Mouse (Mus musculus) cerebellum, adult 9-11 months (tissue): ENCODE results near the gene C2cd6.
A peak's percentile ranks its signal among the peaks of the same experiment; 100 is the strongest.

Source experiments
- DNase-seq: peaks from one replicate; pipeline ENCODE4 v3.0.0; 2022

Gene C2cd6

DNA sequence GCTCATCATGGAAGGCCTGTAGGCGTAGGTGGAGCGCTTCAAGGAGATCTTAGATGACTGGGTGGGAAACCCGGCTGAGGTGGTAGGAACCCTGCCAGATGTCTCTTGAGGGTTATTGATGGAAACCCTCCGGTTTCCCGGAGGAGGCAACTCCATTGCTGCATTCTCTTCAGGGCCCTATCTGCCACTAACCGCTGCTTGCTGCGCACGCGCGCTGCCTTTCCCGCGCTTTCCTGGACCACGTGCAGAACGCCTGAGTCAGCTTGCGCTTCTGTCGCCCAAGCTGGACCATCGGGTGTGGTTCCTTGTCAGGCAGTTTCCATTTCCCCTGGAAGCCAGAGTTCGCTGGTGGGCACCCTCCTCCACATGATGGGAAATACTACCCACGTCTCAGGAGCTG lies at the start of gene C2cd6:
Gene C2cd6, minus strand, starts transcription at position 196 of the 400 bp plus-strand sequence.
- DNase-seq = no peak

DNA sequence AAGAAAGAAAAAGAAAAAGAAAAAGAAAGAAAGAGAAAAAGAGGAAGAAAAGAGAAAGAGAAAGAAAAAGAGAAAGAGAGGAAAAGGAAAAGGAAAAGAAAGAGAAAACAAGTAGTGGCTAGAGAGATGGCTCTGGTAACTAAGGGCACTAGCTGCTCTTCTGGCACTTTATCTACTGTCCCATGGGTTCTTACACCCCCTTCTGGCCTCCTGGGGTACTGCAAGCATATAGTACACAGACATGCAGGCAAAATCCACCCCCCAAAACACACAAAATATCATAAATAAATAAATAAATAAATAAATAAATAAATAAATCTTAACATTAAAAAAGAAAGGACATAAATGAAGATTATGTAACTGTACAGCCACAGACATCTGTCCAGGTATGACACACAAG lies 48.1 kb upstream of the C2cd6 start:
- DNase-seq = peak; percentile 28

DNA sequence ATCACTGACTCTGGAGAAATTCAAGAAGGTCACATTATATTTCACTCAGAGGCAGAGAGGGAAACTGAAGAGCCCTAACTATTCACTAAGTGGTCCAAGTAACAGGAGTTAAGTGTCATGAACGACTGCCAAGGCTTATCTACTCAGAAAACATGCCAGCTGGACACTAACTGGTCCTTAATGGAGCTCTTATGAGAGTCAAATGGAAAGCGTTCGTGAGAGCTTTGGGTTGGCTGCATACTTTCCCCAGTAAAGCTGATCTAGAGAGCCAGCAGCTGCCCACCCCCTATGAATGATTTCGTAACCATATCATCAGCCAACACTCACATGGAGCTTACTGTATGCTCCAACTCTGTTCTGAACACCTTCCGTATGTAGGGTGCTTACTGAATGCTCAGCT lies 39.7 kb upstream of the C2cd6 start:
- DNase-seq = no peak

DNA sequence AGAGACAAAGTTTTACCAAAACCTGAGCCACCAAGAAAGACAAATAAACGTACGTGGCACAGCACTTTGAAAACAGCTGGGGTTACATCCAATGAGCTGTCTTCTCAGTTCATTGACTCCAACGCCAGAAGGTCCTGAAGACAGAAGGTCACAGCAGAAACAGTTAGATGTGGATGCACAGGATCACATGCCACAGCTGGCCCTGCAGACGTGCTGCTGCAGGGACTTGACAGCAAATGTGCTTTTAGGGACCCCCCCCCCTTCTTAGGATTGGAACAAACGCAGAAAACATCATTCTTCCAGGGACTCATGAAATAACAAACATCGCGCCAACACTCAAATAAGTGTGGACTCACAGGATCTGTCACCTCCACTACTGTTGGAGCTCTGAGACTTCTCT lies 34.2 kb upstream of the C2cd6 start:
- no peak for DNase-seq

DNA sequence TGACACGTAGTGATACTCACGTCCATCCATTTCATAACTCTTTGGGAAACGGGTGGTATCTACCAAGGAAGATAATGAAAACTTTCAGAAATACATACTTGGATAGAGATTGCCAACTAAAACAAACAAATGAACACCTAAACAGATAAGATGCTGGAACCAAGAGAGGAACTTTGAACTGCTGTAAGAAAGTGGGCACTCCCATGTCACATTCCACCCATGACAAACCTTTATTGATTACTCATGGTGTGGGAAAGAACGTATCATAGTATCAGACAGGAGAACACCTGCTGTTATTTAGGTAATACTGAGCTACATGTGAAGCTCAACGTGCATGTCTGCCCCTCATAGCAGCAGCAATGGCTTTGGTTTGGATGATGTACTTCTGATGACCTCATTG lies 30.9 kb upstream of the C2cd6 start:
- DNase-seq = no peak

DNA sequence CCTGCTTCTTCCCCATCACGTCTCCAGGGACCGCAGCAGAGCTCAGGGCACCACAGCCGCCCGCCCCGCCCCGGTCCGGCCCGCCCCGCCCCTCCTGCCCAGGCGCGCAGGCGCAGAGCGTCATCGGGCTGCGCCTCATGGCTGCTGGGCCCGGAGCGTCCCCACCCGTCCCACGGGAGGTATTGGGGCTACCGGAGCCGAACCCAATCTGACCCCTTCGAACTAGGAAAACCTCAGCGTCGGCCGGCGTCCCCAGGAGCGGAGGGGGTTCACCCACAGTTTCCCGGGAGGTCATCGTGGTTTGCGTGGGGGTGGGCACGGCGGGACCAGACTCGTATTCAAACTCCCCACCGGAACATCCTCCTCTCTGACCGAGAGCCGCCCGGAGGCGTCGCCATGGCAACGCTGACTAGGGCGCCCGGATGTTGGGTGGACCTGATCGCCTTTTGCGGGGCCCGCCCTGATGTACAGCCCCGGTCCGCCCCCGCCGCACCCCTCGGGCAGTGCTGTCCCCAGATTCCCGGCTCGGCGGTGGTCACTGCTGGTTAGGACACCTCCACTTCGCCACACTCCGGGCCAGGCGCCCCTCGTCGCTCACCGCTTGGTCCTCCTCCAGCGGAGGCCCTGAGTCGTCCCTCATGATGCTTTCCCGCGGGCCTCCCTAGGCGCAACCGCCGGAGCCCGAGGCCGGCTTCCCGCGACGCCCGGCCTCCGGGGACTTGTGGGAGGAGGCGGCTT lies 25.2 kb upstream of the C2cd6 start, which contains the start of gene Tmem237:
Gene Tmem237, minus strand, starts transcription at position 689 of the 738 bp plus-strand sequence.
- peak; percentile 94 for DNase-seq

DNA sequence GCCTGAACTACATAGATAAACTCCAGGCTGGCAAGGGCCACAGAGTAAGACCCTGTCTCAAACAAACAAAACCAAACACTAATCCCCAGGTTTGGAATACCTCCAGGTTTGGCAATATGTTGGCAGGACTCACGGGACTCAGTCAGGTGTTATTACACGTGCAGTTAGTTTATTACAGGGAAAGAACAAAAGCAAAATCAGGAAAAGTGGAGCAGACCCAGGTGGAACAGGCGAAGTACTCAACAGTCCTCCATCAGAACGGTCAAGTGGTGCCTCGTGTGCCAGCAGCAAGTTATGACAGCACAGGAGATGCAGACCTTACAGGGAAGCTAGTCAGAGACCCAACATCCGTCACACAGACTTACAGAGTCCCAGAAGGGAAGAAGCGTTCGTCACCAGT lies 15.8 kb upstream of the C2cd6 start:
- DNase-seq = no peak

DNA sequence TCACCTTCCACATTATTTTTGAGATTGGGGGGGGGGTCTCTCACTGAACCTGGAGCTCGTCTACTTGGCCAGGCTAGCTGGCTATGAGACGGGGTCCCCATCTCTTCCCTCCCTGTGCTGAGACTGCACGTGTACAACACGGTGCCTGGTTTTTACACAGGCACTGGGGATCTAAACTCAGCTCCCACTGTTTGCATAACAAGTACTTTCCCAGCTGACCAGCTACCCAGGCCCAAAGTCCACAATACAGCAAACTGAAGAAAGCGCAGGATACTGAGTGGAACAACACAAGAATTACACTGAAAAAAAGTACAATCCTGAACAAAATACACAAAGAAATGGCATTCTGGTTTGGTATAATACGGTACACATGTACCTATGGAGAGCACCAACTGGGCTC lies 7.4 kb upstream of the C2cd6 start:
- no peak for DNase-seq

DNA sequence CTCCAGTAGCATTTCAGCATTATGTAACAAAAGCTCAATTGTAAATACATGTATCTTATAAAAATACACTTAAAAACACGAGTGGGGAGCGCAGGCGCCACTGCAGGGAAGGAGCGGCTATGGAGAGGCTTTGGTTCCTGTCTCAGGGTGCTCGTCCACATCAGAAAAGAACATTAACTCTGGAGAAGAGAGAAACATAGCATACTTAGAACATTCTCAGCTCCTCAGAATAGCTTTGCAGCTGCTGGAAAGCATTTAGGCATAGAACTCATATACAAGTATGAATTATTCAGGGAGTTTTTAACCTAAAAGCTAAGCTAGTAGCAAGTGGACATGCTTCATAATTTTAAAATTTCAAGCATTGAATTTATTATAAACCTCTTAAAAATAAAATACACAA lies 6.3 kb upstream of the C2cd6 start:
- DNase-seq = no peak

DNA sequence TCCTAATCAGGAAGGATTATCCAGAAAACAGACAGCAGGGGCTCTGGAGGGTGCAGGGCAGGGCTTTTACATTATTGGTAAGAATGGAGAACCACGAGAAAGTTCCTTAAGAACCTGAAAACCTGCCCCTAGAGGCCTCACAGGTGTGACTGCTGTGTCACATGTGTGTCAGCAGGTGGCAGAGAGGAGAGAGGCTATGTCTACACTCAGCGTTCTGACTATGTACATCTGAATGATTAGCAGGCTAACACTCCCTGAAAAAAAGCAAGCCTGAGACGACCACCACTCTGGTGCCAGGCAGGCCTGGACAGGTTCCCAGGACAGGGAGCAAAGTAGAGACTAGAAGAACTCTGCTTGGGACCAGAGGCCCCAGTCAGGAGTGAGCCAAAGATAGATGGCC lies 23.8 kb downstream of the C2cd6 start:
- DNase-seq = no peak

DNA sequence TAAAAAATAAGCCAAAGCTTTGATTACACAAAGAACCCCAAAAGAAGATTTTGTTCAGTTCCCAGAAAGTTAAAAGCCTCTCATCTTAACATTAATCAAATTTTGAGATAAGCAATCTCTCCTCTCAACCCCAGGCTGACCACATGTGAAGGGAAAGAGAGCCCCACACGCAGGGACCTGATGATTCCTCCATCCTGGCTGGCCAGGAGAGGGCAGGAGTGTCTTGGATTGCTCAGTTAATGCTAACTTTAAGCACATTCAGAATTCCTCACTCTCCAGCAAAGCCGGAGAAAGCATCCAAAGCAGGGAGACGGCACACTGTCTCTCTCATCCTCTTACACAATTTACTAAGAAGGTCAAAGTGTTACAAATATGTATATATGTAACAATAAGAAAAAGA lies 26.7 kb downstream of the C2cd6 start:
- peak; percentile 6 for DNase-seq

DNA sequence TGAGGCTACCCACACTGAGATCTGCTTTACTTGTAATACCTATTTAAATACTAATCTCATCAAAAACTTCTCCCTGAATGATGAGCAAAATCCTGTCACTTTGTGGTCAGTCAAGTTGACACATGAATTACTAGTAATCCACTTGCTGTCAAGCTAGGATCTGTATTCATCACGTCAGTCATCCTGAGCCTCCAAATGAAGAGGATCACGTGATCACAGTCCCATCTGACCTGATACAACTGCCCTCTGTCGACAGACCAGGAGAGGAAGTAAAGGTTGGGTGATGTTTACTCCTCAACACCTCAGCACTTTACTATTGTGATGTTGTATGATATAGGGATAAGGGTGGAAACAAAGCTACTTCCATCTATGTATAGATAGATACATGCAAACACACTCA lies 31.0 kb downstream of the C2cd6 start:
- no peak for DNase-seq

DNA sequence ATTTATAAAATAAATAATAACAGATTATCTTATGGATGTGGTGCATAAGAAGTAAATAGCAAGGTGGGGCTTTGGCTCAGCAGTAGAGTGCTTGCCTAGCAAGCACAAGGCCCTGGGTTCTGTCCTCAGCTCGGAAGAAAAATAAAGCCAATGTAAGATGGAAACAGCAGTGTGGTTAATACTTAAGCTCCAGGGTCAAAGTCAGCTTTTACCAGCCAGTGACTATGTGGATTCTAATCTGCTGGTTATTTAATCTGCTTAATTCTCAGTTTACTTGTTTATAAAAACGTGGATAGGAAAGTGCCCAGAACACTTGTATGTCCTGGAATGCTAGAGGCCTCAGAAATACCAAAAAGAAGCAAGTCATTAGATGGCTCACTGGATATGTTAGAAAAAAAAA lies 37.7 kb downstream of the C2cd6 start:
- DNase-seq = no peak

DNA sequence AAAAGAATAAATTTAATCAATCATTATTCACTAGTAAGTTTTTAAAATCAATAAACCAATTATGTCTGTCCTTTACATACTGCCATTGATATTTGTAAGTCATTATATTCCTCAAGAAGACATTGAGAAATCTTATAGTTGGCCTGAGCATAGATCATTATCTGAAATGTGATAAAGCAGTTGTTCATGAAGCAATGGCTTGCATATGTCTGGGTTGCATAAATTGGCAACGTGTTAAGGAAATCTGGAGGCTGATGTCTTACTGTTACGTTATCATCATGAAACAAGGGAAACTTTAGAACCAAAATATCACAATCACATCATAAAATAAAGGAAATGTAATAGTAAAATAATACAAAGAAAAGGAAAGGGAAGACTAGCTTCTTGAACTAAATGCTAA lies 43.4 kb downstream of the C2cd6 start:
- DNase-seq = no peak

DNA sequence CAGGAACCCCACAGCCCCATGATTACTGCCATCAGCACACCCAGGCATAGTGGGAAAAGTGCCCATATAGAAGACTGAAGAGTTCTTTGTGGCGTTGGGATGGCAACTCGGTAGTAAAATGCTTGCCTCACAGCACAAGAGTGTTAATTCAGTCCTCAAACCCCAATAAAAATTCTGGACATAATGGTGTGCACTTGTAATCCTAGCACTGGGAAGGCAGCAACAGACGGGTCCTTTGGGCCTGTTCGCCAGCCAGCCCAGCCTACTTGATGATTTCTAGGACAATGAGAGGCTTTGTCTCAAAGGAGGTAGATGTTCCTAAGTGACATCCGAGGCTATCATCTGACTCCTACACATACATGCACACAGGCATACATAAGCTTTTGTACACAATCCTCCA lies 57.0 kb downstream of the C2cd6 start:
- DNase-seq = no peak

DNA sequence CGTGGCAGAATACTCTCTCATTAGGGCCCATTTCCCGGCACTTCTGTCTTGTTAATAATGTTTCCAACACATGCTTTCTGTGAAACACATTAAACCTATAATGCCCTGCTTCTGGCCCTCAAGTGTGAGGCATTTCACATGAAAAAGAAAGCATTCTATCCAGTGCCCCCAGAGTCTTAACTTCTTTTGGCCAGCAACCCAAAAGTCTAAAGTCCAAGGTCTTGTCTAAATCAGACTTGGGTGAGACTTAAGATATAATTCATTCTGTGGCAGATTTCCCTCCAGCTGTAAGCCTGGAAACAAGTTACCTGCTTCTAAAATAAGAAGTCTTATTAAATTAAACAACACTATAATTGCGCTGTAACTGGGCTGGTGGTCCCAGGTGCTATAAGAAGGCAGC lies 73.1 kb downstream of the C2cd6 start:
- DNase-seq = no peak

DNA sequence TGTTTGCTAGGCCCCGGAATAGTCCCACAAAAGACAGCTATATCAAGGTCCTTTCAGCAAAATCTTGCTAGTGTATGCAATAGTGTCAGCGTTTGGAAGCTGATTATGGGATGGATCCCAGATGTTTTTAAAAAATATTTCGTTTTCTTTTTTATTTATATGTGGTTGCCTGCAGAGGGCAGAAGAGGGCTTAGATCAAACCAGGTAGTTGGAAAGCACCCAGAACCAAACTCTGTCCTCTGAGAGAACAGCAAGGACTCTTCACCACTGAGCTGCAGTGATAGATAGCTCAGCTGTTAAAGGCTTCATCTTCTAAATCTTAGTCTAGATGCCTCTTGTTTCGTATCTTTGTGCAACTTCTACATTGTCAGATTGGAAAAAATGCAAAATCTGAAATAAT lies 85.5 kb downstream of the C2cd6 start:
- no peak for DNase-seq
